Mouse (Mus musculus): ENCODE data around the gene Zfp141. TPM values are rescaled to one million over a fixed set of nuclear protein-coding genes. Genes with fewer than 3 reads are reported as not detected.

Gene Zfp141
- 1 to 10 TPM; 4.7 to 6.1 TPM for total RNA-seq (2021)
- long read RNA-seq, experiment 1, partial matches to known transcripts = 0 of 4 reads
- long read RNA-seq, experiment 1, other reads (novel, unspliced or antisense) = 4 of 4 reads
- long read RNA-seq, experiment 2, partial matches to known transcripts = 0 of 2 reads
- long read RNA-seq, experiment 2, other reads (novel, unspliced or antisense) = 2 of 2 reads

DNA sequence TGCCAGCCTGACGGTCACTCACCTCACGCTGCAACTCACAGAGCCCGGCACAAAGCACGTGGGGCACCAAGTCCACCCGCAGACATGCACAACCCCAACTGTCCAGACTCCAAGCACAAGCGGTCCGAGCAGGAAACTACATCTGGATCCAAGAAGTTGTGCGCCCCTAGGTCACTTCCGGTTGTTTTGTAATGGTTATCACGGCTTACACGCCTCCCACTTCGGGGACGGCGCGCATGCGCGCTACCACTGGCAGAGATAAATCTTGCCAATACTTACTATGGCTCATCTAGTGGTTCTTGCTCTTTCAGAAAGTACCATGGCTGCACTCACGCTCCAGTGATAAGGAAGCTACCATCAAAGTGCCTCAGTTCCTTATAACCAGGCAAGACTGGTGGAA, at the start of gene Zfp141:
Gene Zfp141, minus strand, starts transcription at position 153 of the 400 bp plus-strand sequence.
- peak; percentile 75 for DNase-seq

DNA sequence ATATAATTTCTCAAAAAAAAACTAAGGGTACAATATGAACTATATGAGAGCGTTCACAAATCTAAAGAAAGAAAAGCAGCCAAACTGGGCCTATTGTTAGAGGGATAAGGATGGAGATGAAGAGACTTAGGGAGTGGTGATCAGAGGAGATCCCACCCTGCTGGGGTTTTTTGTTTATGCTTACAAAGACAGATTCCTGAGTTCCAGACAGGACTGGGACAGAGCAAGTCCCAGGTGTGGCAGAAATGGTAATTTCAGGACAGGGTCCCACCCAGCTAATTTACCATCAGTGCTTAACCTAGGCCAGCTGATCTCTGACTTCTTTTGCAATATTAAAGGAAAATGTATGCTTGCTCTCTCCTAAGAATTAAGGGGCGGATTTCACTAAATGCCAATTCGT, 46.2 kb upstream of the Zfp141 start:
- DNase-seq = no peak

DNA sequence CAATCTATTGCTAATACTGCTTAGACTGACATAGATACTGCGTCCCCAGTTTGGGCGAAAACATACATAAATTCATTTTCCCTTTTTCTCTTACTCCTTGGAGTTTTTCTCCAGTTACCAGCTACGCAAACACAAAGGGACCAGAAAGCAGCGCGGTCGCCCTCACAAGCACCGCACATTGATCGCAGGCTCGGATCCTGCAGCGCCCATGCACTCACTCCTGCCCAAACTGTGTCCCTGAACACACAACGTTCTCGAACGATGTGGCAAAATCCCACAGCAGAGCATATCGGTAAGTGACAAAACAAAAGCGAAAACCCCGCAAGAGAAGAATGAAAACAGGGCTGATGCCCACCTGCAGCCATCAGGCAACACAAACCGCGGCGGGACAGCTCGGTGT, 354 bp downstream of the Zfp141 start:
- DNase-seq = peak; percentile 4

DNA sequence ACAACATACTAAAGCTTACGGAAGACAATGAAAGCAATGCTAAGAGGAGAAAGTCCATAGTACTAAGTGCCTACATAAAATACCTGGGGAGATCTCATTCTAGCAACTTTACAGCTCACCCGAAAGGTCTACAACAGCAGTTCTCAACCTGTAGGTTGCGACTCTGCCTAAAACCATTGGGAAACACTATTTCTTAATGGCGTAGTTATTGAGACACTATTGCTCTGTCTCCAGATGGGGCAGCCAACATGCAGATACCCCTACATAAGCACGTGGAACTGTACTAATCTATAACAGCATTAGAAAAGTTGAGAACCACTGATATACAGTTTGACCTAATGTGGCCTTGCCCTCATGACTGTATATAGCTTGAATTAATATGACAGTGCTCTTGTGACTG, 7.3 kb downstream of the Zfp141 start:
- no peak for DNase-seq

DNA sequence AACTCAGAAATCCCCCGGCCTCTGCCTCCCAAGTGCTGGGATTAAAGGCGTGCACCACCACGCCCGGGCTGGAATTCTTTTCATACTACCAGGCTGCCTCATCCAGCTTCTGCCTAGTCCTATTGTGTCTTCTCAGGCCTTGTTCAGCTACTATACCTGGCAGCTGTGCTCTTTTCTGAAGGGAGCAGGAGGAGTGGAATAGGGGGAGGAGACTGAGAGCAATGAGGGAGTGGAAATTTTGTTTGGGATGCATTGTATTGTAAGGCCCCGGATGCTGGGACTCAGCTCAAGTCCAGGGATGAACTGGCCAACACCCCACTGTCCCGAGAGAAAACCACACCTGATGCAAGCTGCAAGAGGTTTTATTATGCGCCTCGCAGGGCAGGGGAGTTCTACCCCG, 8.2 kb downstream of the Zfp141 start:
- no peak for DNase-seq

DNA sequence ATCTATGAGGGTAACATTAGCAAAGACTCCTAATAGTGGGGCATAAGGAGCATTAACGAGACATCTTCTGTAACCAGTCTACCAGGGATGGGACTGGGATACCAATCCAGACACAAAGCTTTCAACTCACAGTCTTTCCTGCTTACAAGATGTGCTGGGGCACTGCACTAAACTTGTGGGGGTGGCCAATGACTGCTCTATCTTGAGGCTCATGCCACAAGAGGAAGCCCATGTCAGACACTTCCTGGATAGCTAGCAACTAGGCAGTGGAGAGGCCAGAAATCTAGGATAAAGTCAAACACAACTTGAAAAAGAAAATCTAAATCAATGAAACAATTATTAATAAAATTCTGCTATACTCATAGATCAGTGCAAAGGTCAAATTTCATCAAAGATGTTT, 9.3 kb downstream of the Zfp141 start:
- no peak for DNase-seq

DNA sequence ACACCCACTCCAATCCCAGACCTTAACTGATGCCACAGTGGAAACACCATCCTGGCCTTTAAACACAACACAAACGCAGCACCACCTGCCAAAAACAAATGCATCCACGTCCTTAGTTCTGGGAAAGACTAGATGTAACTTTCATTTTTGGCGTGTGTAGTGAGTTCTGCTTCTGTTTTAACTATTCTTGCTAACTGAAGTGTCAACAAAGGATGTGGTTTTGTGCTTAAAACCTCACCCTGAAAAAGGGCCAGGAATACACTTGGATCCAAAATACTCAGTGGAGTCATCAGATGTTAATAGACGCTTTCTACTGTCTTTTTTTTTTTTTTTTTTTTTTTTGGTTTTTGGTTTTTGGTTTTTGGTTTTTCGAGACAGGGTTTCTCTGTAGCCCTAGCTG, 14.7 kb downstream of the Zfp141 start:
- no peak for DNase-seq

DNA sequence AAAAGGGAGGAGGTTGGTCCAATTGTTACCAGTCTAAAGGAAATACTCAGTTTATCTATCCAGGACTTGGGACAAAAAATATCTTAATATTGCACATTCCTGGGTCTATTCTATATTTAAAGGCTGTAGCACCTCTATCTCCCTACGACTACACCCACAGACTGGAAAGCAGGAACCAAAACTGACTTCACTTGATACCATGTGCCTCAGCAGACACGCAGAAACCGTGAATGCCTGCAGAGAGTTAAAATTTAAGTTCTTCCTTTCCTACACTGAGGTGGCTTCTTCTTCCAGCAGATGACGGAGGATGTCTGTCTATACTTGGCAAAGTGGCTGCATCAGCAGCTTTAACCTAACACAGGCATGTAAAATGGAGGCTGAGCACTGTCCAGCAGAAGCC, 15.2 kb downstream of the Zfp141 start:
- DNase-seq = no peak

DNA sequence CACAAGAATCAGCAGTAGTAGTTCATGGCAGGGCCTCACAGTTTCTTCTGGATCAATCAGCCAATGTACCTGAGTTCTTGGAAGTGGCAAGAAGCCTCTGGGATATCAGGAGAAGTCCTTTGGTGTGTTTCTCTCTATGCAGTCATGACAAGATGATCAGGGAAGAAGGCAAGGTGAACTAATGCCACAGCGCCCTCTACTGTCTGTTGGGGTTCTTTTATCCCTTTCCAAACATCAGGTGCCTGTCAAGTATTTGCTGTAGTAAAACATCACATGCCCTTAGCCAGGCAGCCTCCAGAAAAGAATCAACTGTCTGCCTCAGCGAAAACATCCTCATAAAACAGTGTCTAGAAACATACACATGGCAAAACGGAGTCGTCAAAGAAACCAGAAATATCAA, 50.9 kb downstream of the Zfp141 start:
- no peak for DNase-seq

DNA sequence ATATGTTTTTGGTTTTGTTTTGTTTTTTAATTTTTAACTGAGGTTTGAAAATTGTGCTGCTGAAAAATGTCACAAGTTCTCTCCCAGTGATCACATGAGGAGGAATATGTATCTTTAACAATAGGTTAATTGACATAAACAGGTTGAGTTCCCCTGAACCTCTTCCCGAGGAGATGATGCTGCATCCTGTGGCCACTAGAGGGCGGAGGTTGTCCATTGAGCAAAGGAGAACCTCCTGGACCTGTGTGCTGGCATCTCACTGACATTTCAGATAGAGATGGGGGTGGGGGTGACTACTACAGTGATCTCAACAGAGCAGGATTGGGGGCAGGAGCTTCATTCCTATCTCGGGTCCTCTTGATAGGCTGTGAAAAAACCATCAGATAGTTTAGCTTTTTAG, 54.9 kb downstream of the Zfp141 start:
- DNase-seq = no peak

DNA sequence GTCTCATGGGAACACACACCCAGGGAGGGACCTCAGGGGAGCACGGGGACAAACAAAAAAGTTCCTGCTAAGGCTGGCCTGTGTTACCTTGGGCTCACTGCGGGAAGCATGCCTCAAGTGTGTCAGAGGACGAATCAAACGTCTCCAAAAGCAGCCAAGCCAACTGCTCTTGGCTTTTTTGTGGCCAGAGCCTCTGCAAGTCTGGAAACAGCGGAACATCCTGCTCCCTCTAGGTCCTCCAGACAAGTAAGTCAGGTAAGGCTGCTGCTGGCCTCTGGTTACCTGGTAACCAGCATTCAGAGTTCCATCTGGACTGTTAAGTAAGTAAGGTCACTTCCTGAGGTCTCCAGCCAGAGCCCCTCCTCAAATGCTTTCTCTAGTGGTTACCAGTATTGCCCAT, 57.7 kb downstream of the Zfp141 start, which contains the start of gene 4933421I07Rik:
Gene 4933421I07Rik, minus strand, starts transcription at position 271 of the 400 bp plus-strand sequence.
- DNase-seq = no peak

DNA sequence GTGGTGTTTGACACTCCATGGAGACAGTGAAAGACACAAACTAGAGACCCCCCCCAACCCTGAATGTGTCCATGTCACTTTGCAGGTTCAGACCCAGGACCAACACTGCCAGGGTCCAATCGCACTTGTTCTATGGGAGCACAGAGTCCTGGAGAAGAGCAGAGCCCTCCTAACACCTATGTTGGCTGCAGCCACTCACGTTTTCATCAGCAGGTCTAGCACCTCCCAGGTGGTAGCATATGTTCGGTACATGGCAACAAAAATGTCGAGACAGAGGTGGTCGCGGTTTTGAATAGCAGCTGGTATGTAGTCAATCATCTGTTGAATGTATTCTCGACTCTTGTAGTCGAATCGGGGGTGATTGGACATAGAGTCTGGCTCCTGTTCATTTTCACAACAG, 58.2 kb downstream of the Zfp141 start:
- no peak for DNase-seq

Other genes starting within 250 kb of the Zfp141 start
- gene Vmn2r61, start 245.7 kb downstream of the Zfp141 start, total RNA-seq (2021) = not detected
- not detected for gene 4933421I07Rik, start 57.6 kb downstream of the Zfp141 start, total RNA-seq (2021)
- gene Gm21028, start 72.8 kb upstream of the Zfp141 start, total RNA-seq (2021) = not detected
- gene Zfp977, start 86.8 kb upstream of the Zfp141 start, total RNA-seq (2021) = not detected
- gene Zfp976, start 136.8 kb upstream of the Zfp141 start, total RNA-seq (2021) = under 1 TPM; 0.64 to 0.67 TPM
- gene Zfp975, start 187.0 kb upstream of the Zfp141 start, total RNA-seq (2021) = 1 to 10 TPM; 3.3 to 3.7 TPM
- not detected for gene Gm17067, start 221.3 kb upstream of the Zfp141 start, total RNA-seq (2021)